Mouse (Mus musculus): ENCODE measurements around the gene Xpc.
"Not testable (repeated sequence)": the region's sequence is repeated elsewhere in the genome, so short reads cannot be mapped to it uniquely, and the experiment has no call there.

Gene Xpc

GRCm38 (mm10) chr6:91471427-91471826 is 44.3 kb downstream of the Xpc start:
- not testable (repeated sequence) for DNase-seq

- no peak for DNase-seq
Observed at GRCm38 (mm10) chr6:91470712-91471111, 45.0 kb downstream of the Xpc start.

GRCm38 (mm10) chr6:91467106-91467505 is 48.6 kb downstream of the Xpc start:
- no peak for DNase-seq

- DNase-seq, result no peak
Observed at GRCm38 (mm10) chr6:91465756-91466155, 49.9 kb downstream of the Xpc start.

GRCm38 (mm10) chr6:91459471-91459870 is 56.2 kb downstream of the Xpc start:
- DNase-seq, result no peak

GRCm38 (mm10) chr6:91454546-91454945 is 61.1 kb downstream of the Xpc start:
- DNase-seq, result no peak

- no peak for DNase-seq
Observed at GRCm38 (mm10) chr6:91452056-91452455, 63.6 kb downstream of the Xpc start.

GRCm38 (mm10) chr6:91449472-91450225 is 66.0 kb downstream of the Xpc start:
- DNase-seq, result no peak

GRCm38 (mm10) chr6:91445316-91445715 is 70.4 kb downstream of the Xpc start:
- DNase-seq, result no peak

GRCm38 (mm10) chr6:91441145-91441662 is 74.5 kb downstream of the Xpc start:
- DNase-seq, result peak; percentile 6 to 10

GRCm38 (mm10) chr6:91440474-91441144 is 75.1 kb downstream of the Xpc start:
- peak; percentile 98 to 99 for DNase-seq
